Mouse (Mus musculus): Measurements from ENCODE around the gene Rnf149. TPM values are rescaled to one million over a fixed set of nuclear protein-coding genes. Genes with fewer than 3 reads are reported as not detected.

The Rnf149 gene
- 51.8 and 57.8 TPM in 2 replicates for polyA plus RNA-seq (2012; rRNA removed)

DNA sequence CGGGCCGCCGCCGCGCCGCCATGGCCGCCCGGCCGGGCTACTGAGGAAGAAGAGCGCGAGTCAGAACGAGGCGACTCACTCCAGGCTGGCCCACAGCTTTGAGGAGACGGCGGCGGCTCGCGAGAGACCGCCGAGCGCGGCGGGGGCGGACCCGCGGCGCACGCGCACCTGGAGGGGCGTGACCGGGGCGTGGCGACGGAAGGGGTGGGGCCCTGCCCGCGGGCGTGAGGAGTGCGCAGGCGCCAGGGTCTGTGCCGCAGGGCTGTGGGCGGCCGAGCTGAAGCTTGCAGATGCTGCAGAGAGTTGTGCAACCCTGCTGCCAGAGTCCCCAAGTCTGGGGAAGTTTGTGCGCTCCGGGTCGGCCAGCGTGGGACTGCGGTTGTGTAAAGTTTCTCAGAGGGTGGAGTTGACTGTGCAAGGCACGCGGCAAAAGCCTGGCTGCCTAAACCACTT is at the start of gene Rnf149:
TSS of gene Rnf149 (minus strand) at position 153 of the 453 bp plus-strand sequence.

DNA sequence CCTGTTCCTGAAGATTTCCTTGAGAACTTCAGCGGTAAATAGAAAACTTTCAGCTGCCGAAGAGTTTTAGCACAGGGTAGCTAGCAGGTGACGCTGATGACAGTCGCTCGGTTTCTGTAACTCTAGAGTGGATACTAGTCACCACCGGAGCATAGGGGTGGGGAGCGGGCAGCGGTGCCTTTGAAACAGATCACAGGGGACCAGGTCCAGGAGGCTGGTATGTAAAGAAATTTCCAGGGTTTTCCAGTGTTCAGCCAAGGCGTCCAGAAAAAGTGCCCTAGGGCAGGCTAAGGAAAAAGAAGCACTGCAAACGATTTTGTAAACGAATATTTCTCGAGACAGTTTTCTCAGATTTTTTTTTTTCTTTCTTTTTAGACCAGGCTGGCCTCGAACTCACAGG is 42.4 kb downstream of the Rnf149 start, which contains the start of gene Cnot11:
TSS of gene Cnot11 (plus strand) at position 162 of the 400 bp plus-strand sequence.

Other genes with a start within 250 kb of the Rnf149 start
- 161 and 174 TPM in 2 replicates for gene Rpl31, start 209.6 kb downstream of the Rnf149 start, polyA plus RNA-seq (2012; rRNA removed)
- 13.5 and 15.7 TPM in 2 replicates for gene Tbc1d8, start 98.7 kb downstream of the Rnf149 start, polyA plus RNA-seq (2012; rRNA removed)
- gene Cnot11, start 42.4 kb downstream of the Rnf149 start, polyA plus RNA-seq (2012; rRNA removed): 18.4 and 22.4 TPM in 2 replicates
- gene Creg2, start 74.1 kb upstream of the Rnf149 start, polyA plus RNA-seq (2012; rRNA removed): 0.21 and 0.22 TPM in 2 replicates
- 0.10 TPM in 1 of 2 replicates, not detected in the other for gene Rfx8, start 143.6 kb upstream of the Rnf149 start, polyA plus RNA-seq (2012; rRNA removed)
- gene Gm3646, start 227.9 kb upstream of the Rnf149 start, polyA plus RNA-seq (2012; rRNA removed): not detected in 2 replicates

Data from colon, adult 2 months (tissue).